Mouse (Mus musculus) megakaryocyte, embryonic 14.5 days (primary cell): ENCODE data around the gene Riiad1.

ENCODE experiments used
- FLI1 ChIP-seq: IDR thresholded peaks from 2 replicates; pipeline ENCODE4 v1.6.1; 2012; ENCODE audit warnings: low read length, inconsistent platforms, mixed read lengths
- GATA1 ChIP-seq: IDR thresholded peaks from 3 replicates; pipeline ENCODE4 v1.6.1; 2012; ENCODE audit warnings: mixed read lengths, low read length, inconsistent platforms, borderline replicate concordance

DNA sequence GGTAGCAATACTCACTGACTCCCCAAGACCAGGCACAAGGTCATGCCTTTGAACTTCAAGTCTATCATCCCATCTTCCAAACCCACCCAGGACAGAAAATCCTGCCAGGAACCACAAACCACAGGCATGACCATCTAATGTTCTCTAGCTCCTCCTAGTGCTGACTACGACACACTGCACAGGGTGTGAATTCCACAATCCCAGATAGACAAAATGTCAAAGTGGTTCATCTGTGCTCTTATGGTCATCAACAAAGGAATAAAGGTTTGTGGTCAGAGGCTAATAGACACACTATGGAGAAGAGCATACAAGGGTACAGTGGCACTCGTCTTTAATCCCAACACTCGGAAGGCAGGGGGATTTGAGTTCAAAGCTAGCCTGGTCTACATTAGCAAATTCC is 22.1 kb upstream of the Riiad1 start:
- no peak for TF ChIP-seq GATA1
- no peak for TF ChIP-seq FLI1
